Mouse (Mus musculus): ENCODE measurements around the gene Stat5b. TPM values are rescaled to one million over a fixed set of nuclear protein-coding genes. Genes with fewer than 3 reads are reported as not detected.

Stat5b gene
- polyA plus RNA-seq, 1 experiment from 2014 or later = 22.5 TPM

DNA sequence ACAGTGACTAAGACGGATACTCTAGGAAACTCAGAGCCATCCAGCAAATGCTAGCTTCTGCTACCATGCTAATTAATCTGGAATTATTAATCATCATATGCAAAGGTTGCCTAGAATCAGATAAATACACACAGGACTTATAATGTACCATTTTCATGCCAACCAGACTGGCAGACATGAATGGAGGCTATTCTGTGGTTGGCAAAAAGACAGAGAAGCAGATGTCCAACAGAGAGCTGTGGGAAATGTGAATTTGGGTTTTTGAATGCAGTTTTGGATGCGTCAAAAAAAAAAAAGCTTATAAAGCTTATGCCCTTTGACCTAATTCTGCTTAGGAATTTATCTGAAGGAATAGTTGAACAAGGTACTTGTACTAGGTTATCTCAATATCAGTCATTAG lies 64.8 kb downstream of the Stat5b start:
- WGBS = 92% methylated on average over 2 of the region's 2 CpGs
- Histone ChIP-seq H3K27ac (ENCODE audit: low read length) (no peak overlapping the region), H3K4me2 (replicated peaks; ENCODE audit: low read depth, low read length) (no peak overlapping the region), H3K27me3 (ENCODE audit: insufficient read depth, low read length) (no peaks in the 10 kb centered on the region), H3K4me1 (ENCODE audit: insufficient read depth, low read length) (no peaks in the 10 kb centered on the region; the same call in 1 of the 2 replicates), H3K9me3 (ENCODE audit: low read length) (no peaks in the 10 kb centered on the region), H3K36me3 (ENCODE audit: insufficient read depth, low read length) (peaks cover 22% of the 10 kb centered on the region), H3K9ac (replicated peaks; ENCODE audit: low read length) (no peak overlapping the region), H3K4me3 (ENCODE audit: low read length) (no peak overlapping the region)
- no peak for ATAC-seq (ENCODE audit: low FRiP score, low TSS enrichment)

DNA sequence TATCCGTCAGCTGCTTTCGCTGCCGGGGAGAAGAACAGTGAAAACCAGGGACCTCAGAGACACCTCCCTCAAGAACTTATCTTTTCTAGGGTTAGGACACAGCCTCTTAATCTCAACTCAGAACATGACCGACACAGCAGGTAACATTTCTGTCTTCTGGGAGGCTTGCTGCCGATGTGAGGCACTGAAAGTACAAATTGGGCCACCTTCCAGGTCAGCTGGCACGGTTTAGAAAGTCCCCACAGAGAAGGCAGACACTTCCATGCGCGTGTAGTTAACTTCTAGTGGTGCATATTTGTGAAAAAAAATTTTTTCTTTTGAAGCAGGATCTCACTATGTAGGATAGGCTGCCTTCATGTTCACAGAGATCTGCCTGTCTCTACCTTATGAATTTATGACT lies 66.2 kb downstream of the Stat5b start:
- WGBS = 85% methylated on average over 8 of the region's 8 CpGs
- Histone ChIP-seq H3K27me3 (ENCODE audit: insufficient read depth, low read length) (no peaks in the 10 kb centered on the region), H3K4me3 (ENCODE audit: low read length) (no peak overlapping the region), H3K4me2 (replicated peaks; ENCODE audit: low read depth, low read length) (no peak overlapping the region), H3K4me1 (ENCODE audit: insufficient read depth, low read length) (no peaks in the 10 kb centered on the region; the same call in 1 of the 2 replicates), H3K27ac (ENCODE audit: low read length) (no peak overlapping the region), H3K9ac (replicated peaks; ENCODE audit: low read length) (no peak overlapping the region), H3K36me3 (ENCODE audit: insufficient read depth, low read length) (peaks cover 16% of the 10 kb centered on the region), H3K9me3 (ENCODE audit: low read length) (no peaks in the 10 kb centered on the region)
- no peak for ATAC-seq (ENCODE audit: low FRiP score, low TSS enrichment)

DNA sequence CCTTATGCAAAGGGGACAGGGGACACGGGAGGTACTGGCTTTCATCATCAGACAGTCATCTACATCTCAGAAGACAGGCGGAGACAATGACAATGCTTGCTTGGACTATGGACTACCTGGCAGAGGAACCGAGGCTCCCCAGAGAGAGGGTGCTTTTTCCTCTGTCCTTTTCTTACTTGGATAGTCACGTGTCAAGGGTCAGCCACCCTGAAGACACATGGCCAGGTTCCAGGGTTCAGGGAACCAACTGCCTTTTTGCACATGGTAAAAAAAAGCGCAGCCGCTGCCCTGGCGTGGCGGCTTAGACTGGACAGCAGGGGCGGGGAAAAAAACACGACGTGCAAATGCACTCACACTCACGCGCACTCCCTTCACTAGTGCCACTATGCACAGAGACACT lies 68.0 kb downstream of the Stat5b start:
- 87% methylated on average over 13 of the region's 13 CpGs for WGBS
- Histone ChIP-seq H3K27me3 (ENCODE audit: insufficient read depth, low read length) (no peaks in the 10 kb centered on the region), H3K27ac (ENCODE audit: low read length) (no peak overlapping the region), H3K9me3 (ENCODE audit: low read length) (no peaks in the 10 kb centered on the region), H3K36me3 (ENCODE audit: insufficient read depth, low read length) (peaks cover 16% of the 10 kb centered on the region), H3K4me3 (ENCODE audit: low read length) (no peak overlapping the region), H3K9ac (replicated peaks; ENCODE audit: low read length) (no peak overlapping the region), H3K4me2 (replicated peaks; ENCODE audit: low read depth, low read length) (no peak overlapping the region), H3K4me1 (ENCODE audit: insufficient read depth, low read length) (no peaks in the 10 kb centered on the region; the same call in 1 of the 2 replicates)
- no peak for ATAC-seq (ENCODE audit: low FRiP score, low TSS enrichment)

DNA sequence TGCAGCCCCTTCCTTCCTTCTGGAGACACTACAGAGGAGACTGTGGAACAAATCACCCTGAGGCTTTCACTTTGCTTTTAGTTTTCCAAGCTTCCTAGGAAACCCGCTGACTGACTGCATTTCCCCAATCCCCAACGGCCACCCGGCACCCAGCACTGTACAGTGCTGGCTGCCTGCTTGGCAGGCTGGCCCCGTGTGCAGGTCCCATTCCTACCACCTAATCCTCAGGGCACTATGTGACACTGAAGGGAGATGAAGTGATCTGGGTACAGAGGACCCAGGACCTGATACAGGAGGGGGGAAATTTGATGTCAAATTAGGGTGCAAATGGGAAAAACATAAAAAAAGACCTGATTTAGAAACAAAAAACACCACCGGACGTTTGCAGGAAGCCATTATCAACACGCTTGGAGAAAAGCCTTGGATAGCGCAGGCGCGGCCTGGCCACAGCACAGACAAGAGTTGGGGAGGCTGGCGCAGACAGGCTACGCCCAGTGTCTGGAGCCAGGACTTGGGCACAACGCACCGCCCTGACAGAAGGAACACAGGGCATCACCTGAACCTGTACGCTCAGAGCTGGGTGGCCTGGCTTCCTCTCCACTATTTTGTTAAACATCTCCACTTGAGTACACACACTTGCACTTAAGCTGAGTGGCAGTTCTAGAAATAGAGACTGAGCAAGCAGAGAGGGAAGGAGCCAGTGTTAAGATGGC lies 68.6 kb downstream of the Stat5b start:
- Histone ChIP-seq H3K9ac (replicated peaks; ENCODE audit: low read length) (no peak overlapping the region), H3K36me3 (ENCODE audit: insufficient read depth, low read length) (peaks cover 16% of the 10 kb centered on the region), H3K9me3 (ENCODE audit: low read length) (no peaks in the 10 kb centered on the region), H3K4me3 (ENCODE audit: low read length) (no peak overlapping the region), H3K27me3 (ENCODE audit: insufficient read depth, low read length) (no peaks in the 10 kb centered on the region), H3K4me2 (replicated peaks; ENCODE audit: low read depth, low read length) (no peak overlapping the region), H3K4me1 (ENCODE audit: insufficient read depth, low read length) (no peaks in the 10 kb centered on the region; the same call in 1 of the 2 replicates), H3K27ac (ENCODE audit: low read length) (no peak overlapping the region)
- 83% methylated on average over 15 of the region's 15 CpGs for WGBS
- ATAC-seq (ENCODE audit: low FRiP score, low TSS enrichment) = no peak

DNA sequence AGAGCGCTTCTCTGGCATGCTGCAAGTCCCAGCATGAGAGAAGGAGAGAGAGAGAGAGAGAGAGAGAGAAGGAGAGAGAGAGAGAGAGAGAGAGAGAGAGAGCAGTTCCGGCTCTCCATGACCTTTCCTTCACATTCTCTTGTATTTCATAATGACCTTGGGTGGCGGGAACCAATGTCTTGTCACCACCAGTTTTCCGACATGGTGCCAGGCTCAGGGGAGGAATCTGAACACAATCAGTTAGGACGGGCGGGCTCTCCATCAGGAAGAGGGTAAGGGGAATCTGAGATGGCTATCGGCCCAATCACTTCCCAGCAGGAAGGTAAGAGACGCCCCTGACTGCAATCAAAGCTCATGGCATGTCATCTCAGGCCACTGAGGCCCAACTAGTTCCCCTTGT lies 70.3 kb downstream of the Stat5b start:
- H3K4me2 ChIP-seq (replicated peaks; ENCODE audit: low read depth, low read length) = no peak overlapping the region
- peaks cover 16% of the 10 kb centered on the region for H3K36me3 ChIP-seq (ENCODE audit: insufficient read depth, low read length)
- no peak overlapping the region for H3K27ac ChIP-seq (ENCODE audit: low read length)
- no peak for ATAC-seq (ENCODE audit: low FRiP score, low TSS enrichment)
- no peaks in the 10 kb centered on the region for H3K9me3 ChIP-seq (ENCODE audit: low read length)
- no peak overlapping the region for H3K9ac ChIP-seq (replicated peaks; ENCODE audit: low read length)
- H3K4me1 ChIP-seq (ENCODE audit: insufficient read depth, low read length) = no peaks in the 10 kb centered on the region
- 74% methylated on average over 8 of the region's 8 CpGs for WGBS
- H3K4me3 ChIP-seq (ENCODE audit: low read length) = no peak overlapping the region
- H3K27me3 ChIP-seq (ENCODE audit: insufficient read depth, low read length) = no peaks in the 10 kb centered on the region

DNA sequence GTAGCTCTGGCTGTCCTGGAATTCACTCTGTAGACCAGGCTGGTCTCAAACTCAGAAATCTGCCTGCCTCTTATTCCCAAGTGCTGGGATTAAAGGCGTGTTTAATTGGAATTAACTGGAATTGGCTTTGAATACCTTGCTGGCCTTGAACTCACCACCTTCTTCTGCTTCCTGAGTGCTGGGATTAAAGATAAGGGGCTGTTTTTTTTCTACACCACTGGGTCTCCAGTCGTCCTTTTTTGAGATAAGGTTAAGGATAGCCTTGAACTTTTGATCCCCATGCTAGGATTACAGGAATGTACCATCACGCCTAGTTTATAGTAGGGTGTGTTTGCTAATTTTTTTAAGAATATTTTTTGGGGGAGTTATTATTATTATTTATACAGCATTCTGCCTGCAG lies 72.5 kb downstream of the Stat5b start:
- H3K4me1 ChIP-seq (ENCODE audit: insufficient read depth, low read length) = no peaks in the 10 kb centered on the region
- no peak overlapping the region for H3K4me3 ChIP-seq (ENCODE audit: low read length)
- no peak overlapping the region for H3K4me2 ChIP-seq (replicated peaks; ENCODE audit: low read depth, low read length)
- no peaks in the 10 kb centered on the region for H3K9me3 ChIP-seq (ENCODE audit: low read length)
- H3K36me3 ChIP-seq (ENCODE audit: insufficient read depth, low read length) = peaks cover 12% of the 10 kb centered on the region
- H3K9ac ChIP-seq (replicated peaks; ENCODE audit: low read length) = no peak overlapping the region
- no peaks in the 10 kb centered on the region for H3K27me3 ChIP-seq (ENCODE audit: insufficient read depth, low read length)
- no peak overlapping the region for H3K27ac ChIP-seq (ENCODE audit: low read length)
- ATAC-seq (ENCODE audit: low FRiP score, low TSS enrichment) = no peak
- 71% methylated on average over 3 of the region's 3 CpGs for WGBS

DNA sequence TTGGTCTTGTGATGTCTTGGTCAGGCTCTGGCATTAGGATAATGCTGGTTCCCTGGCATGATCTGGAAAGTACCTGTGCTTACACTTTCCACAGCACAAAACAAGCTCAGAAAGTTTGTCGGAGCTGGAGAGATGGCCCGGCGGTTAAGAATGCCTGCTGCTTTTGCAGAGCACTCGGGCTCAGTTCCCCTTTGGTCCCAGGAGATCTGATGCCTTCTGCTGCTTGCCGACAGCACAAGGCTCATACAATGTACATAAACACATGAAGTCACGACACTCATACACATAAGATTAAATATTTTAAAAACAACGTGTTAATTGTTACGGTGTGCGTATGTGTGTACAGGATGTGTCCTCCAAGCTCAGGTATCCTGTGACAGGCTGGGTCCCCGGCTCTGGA lies 74.6 kb downstream of the Stat5b start:
- no peak overlapping the region for H3K4me2 ChIP-seq (replicated peaks; ENCODE audit: low read depth, low read length)
- no peaks in the 10 kb centered on the region for H3K9me3 ChIP-seq (ENCODE audit: low read length)
- WGBS = 88% methylated on average over 10 of the region's 10 CpGs
- no peak for ATAC-seq (ENCODE audit: low FRiP score, low TSS enrichment)
- no peak overlapping the region for H3K4me3 ChIP-seq (ENCODE audit: low read length)
- no peaks in the 10 kb centered on the region for H3K4me1 ChIP-seq (ENCODE audit: insufficient read depth, low read length)
- no peak overlapping the region for H3K9ac ChIP-seq (replicated peaks; ENCODE audit: low read length)
- no peaks in the 10 kb centered on the region for H3K27me3 ChIP-seq (ENCODE audit: insufficient read depth, low read length)
- H3K27ac ChIP-seq (ENCODE audit: low read length) = no peak overlapping the region
- no peaks in the 10 kb centered on the region for H3K36me3 ChIP-seq (ENCODE audit: insufficient read depth, low read length)

DNA sequence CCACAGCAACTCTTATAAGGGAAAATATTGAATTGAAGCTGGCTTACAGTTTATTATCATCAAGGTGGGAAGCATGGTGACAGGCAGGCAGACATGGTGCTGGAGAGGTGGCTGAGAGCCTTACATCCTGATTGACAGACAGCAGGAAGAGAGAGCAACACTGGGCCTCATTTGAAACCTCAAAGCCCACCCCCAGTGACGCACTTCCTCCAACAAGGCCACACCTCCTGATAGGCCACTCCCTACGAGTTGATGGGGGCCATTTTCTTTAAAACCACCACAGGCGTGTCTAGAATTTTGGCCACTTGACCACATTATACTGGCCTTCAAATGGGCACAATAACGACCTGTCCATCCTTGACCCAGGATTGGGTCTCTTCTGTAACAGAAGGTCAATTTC lies 76.3 kb downstream of the Stat5b start:
- Histone ChIP-seq H3K27ac (ENCODE audit: low read length) (no peak overlapping the region), H3K4me2 (replicated peaks; ENCODE audit: low read depth, low read length) (no peak overlapping the region), H3K4me3 (ENCODE audit: low read length) (no peak overlapping the region), H3K9ac (replicated peaks; ENCODE audit: low read length) (no peak overlapping the region), H3K27me3 (ENCODE audit: insufficient read depth, low read length) (no peaks in the 10 kb centered on the region), H3K9me3 (ENCODE audit: low read length) (no peaks in the 10 kb centered on the region), H3K4me1 (ENCODE audit: insufficient read depth, low read length) (peaks cover 5% of the 10 kb centered on the region), H3K36me3 (ENCODE audit: insufficient read depth, low read length) (no peaks in the 10 kb centered on the region)
- WGBS = 87% methylated on average over 4 of the region's 4 CpGs
- ATAC-seq (ENCODE audit: low FRiP score, low TSS enrichment) = no peak

DNA sequence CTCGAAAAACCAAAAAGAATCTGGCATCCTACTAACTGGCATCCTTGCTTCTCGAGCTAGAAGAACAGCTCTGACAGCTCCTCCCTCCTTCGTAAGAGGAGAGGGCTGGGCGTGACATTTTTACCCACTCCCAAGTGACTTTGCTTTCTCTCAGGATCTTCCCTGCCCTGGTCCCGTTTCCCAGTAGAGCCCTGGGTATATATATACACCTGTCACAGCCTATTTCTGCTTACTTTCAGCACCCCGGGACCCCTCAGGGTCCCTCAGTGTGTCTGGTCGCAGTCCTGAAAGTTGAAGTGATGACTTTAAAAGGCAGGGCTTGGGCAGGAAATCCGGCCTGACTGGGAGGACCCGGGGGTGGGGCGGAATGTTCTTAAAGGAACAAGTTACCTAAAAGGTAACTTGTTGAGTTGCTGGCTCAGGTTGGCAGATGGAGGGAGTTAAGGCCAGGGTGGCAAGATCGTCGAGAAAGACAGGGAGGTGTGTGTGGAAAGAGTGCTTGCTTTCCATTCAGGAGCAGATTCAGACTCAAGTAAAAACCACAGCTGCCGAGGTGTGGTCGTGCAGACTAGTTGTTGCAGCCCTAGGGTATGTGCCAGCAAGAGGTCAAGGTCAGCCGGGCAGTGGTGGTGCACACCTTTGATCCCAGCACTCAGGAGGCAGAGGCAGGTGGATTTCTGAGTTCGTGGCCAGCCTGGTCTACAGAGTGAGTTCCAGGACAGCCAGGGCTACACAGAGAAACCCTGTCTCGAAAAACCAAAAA lies 79.7 kb downstream of the Stat5b start, which contains the start of gene Ghdc:
Gene Ghdc (minus strand): TSS at position 312 of the 763 bp plus-strand sequence.
- H3K9me3 ChIP-seq (ENCODE audit: low read length) = no peaks in the 10 kb centered on the region
- 18% methylated on average over 17 of the region's 17 CpGs for WGBS
- H3K27me3 ChIP-seq (ENCODE audit: insufficient read depth, low read length) = no peaks in the 10 kb centered on the region
- ATAC-seq (ENCODE audit: low FRiP score, low TSS enrichment) = peak; percentile 60; the same call in 1 of the 2 replicates
- H3K9ac ChIP-seq (replicated peaks; ENCODE audit: low read length) = peak within 1 kb of the TSS; percentile 74
- no peak within 1 kb of the TSS for H3K27ac ChIP-seq (ENCODE audit: low read length)
- H3K4me1 ChIP-seq (ENCODE audit: insufficient read depth, low read length) = peaks cover 5% of the 10 kb centered on the region
- H3K36me3 ChIP-seq (ENCODE audit: insufficient read depth, low read length) = no peaks in the 10 kb centered on the region
- peak within 1 kb of the TSS; percentile 57 for H3K4me2 ChIP-seq (replicated peaks; ENCODE audit: low read depth, low read length)
- H3K4me3 ChIP-seq (ENCODE audit: low read length) = peak within 1 kb of the TSS; percentile 64

DNA sequence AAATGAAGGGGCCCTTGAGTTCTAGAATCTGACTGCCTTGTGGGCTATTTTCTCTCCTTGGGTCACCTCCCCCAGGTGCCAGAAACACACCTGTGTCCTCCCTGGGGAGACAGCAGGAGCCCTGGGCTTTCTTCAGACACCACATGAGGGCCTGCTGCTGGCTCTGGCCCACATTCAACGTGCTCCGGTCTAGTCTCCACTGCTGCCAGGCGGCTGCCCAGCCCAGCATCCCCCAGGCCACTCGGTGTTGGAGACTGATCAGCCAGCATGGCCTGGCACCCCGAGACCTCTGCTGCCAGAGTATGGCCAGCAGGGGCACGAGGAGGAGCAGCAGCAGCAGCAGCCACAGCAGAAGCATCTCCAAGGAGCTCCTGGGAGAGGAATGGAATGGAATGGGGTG lies 80.5 kb downstream of the Stat5b start:
- H3K9me3 ChIP-seq (ENCODE audit: low read length) = no peaks in the 10 kb centered on the region
- H3K4me1 ChIP-seq (ENCODE audit: insufficient read depth, low read length) = peaks cover 5% of the 10 kb centered on the region
- peak overlapping the region; percentile 74 for H3K9ac ChIP-seq (replicated peaks; ENCODE audit: low read length)
- H3K4me2 ChIP-seq (replicated peaks; ENCODE audit: low read depth, low read length) = peak overlapping the region; percentile 57
- H3K36me3 ChIP-seq (ENCODE audit: insufficient read depth, low read length) = no peaks in the 10 kb centered on the region
- H3K4me3 ChIP-seq (ENCODE audit: low read length) = peak overlapping the region; percentile 64
- H3K27ac ChIP-seq (ENCODE audit: low read length) = no peak overlapping the region
- 67% methylated on average over 6 of the region's 6 CpGs for WGBS
- H3K27me3 ChIP-seq (ENCODE audit: insufficient read depth, low read length) = no peaks in the 10 kb centered on the region
- ATAC-seq (ENCODE audit: low FRiP score, low TSS enrichment) = no peak
